Mouse (Mus musculus) limb, embryonic 12.5 days (tissue): ENCODE measurements around the gene Pilrb1. TPM values are rescaled to one million over a fixed set of nuclear protein-coding genes. Genes with fewer than 3 reads are reported as not detected.
"Not testable (repeated sequence)": the region's sequence is repeated elsewhere in the genome, so short reads cannot be mapped to it uniquely, and the experiment has no call there.

ENCODE experiments used
- ATAC-seq: fragments of 200-750 bp; cut with Nextera tagmentation; 2 replicates; pipeline ENCODE4 v1.8.0; 2017; ENCODE audit warnings: low read depth, moderate TSS enrichment; ENCODE audit not compliant: insufficient number of reproducible peaks, insufficient read depth, low FRiP score, low TSS enrichment
- H3K27ac ChIP-seq: fragments of 300-500 bp; sonication (generic); 2 replicates; pipeline ENCODE4 v1.5.1; 2016; ENCODE audit warnings: mild to moderate bottlenecking, moderate library complexity
- H3K27me3 ChIP-seq: fragments of 300-500 bp; sonication (generic); 2 replicates; pipeline ENCODE4 v1.6.1; 2016; ENCODE audit warnings: mild to moderate bottlenecking, moderate library complexity
- H3K36me3 ChIP-seq: fragments of 300-500 bp; sonication (generic); 2 replicates; pipeline ENCODE4 v1.6.1; 2016; ENCODE audit warnings: mild to moderate bottlenecking, moderate library complexity
- H3K4me1 ChIP-seq: fragments of 300-500 bp; sonication (generic); replicated peaks from 2 replicates; pipeline ENCODE4 v1.6.1; 2016
- H3K4me2 ChIP-seq: fragments of 300-500 bp; sonication (generic); 2 replicates; pipeline ENCODE4 v1.6.1; 2016; ENCODE audit warnings: mild to moderate bottlenecking, moderate library complexity
- H3K4me3 ChIP-seq: fragments of 300-500 bp; sonication (generic); replicated peaks from 2 replicates; pipeline ENCODE4 v1.5.1; 2016; ENCODE audit warnings: mild to moderate bottlenecking
- H3K9ac ChIP-seq: fragments of 300-500 bp; sonication (generic); replicated peaks from 2 replicates; pipeline ENCODE4 v1.6.1; 2016; ENCODE audit warnings: mild to moderate bottlenecking, moderate library complexity
- H3K9me3 ChIP-seq: fragments of 300-500 bp; sonication (generic); 2 replicates; pipeline ENCODE4 v1.6.1; 2016; ENCODE audit warnings: mild to moderate bottlenecking, moderate library complexity
- WGBS: fragments of 180-500 bp; shearing (Covaris S2); methylation state at CpG from one replicate; pipeline ENCODE4 v1.1.7; 2016; 5-methylcytosine and 5-hydroxymethylcytosine counted together
- polyA plus RNA-seq: library from polyadenylated mRNA; unstranded; fragments of >200 nt; fragmentation: Nextera tagmentation; extraction: Ambion mirVana; gene quantifications from 2 replicates; pipeline ENCODE4 v1.2.1, GENCODE M21; 2016

Gene Pilrb1
- polyA plus RNA-seq, result not detected in 2 replicates

- not testable (repeated sequence) for H3K9me3 ChIP-seq, H3K9ac ChIP-seq, H3K36me3 ChIP-seq, H3K27ac ChIP-seq, ATAC-seq, H3K4me1 ChIP-seq, H3K4me2 ChIP-seq, H3K27me3 ChIP-seq, H3K4me3 ChIP-seq
- WGBS, result 68% methylated on average over 2 of the region's 2 CpGs
These were observed at the start of gene Pilrb1 for GRCm38 (mm10) chr5:137857960-137858710. Pilrb1 (minus strand) TSS chr5:137858106.

- no peak overlapping the region for H3K4me3 ChIP-seq
- H3K27ac ChIP-seq, result no peak overlapping the region
- H3K4me1 ChIP-seq, result no peaks in the 10 kb centered on the region
- 0 out of 2 replicates have a peak, but pooled peaks cover 4% of the 10 kb centered on the region for H3K27me3 ChIP-seq
- H3K4me2 ChIP-seq, result no peak overlapping the region
- 70% methylated on average over 1 of the region's 1 CpGs for WGBS
- no peaks in the 10 kb centered on the region for H3K36me3 ChIP-seq
- H3K9ac ChIP-seq, result no peak overlapping the region
- ATAC-seq, result no peak
- H3K9me3 ChIP-seq, result no peaks in the 10 kb centered on the region
These were observed 39.9 kb upstream of the Pilrb1 start for GRCm38 (mm10) chr5:137897812-137898211.

GRCm38 (mm10) chr5:137892954-137893353, 35.0 kb upstream of the Pilrb1 start:
- Histone ChIP-seq H3K9me3 (no peaks in the 10 kb centered on the region), H3K9ac (no peak overlapping the region), H3K36me3 (no peaks in the 10 kb centered on the region), H3K27ac (no peak overlapping the region), H3K4me3 (no peak overlapping the region), H3K27me3 (0 out of 2 replicates have a peak, but pooled peaks cover 4% of the 10 kb centered on the region), H3K4me1 (no peaks in the 10 kb centered on the region), H3K4me2 (no peak overlapping the region)
- 74% methylated on average over 1 of the region's 1 CpGs for WGBS
- no peak for ATAC-seq

GRCm38 (mm10) chr5:137887666-137888065, 29.8 kb upstream of the Pilrb1 start:
- no peaks in the 10 kb centered on the region for H3K27me3 ChIP-seq
- no peak overlapping the region for H3K4me3 ChIP-seq
- no peak for ATAC-seq
- H3K9ac ChIP-seq, result no peak overlapping the region
- H3K9me3 ChIP-seq, result no peaks in the 10 kb centered on the region
- 83% methylated on average over 1 of the region's 1 CpGs for WGBS
- H3K4me2 ChIP-seq, result no peak overlapping the region
- H3K27ac ChIP-seq, result no peak overlapping the region
- no peaks in the 10 kb centered on the region for H3K36me3 ChIP-seq
- no peaks in the 10 kb centered on the region for H3K4me1 ChIP-seq

- H3K9ac ChIP-seq, result no peak overlapping the region
- no peak overlapping the region for H3K27ac ChIP-seq
- no peak for ATAC-seq
- WGBS, result 16% methylated on average over 2 of the region's 2 CpGs
- H3K9me3 ChIP-seq, result no peaks in the 10 kb centered on the region
- H3K4me3 ChIP-seq, result no peak overlapping the region
- no peaks in the 10 kb centered on the region for H3K27me3 ChIP-seq
- H3K4me2 ChIP-seq, result no peak overlapping the region
- H3K4me1 ChIP-seq, result no peaks in the 10 kb centered on the region
- H3K36me3 ChIP-seq, result no peaks in the 10 kb centered on the region
These were observed 28.0 kb upstream of the Pilrb1 start for GRCm38 (mm10) chr5:137885894-137886293.

GRCm38 (mm10) chr5:137883345-137883744, 25.4 kb upstream of the Pilrb1 start:
- Histone ChIP-seq H3K4me1 (no peaks in the 10 kb centered on the region), H3K4me3 (no peak overlapping the region), H3K27me3 (no peaks in the 10 kb centered on the region), H3K9me3 (no peaks in the 10 kb centered on the region), H3K36me3 (no peaks in the 10 kb centered on the region), H3K4me2 (no peak overlapping the region), H3K27ac (no peak overlapping the region), H3K9ac (no peak overlapping the region)
- no peak for ATAC-seq
- 97% methylated on average over 3 of the region's 3 CpGs for WGBS

- Histone ChIP-seq H3K4me1 (no peaks in the 10 kb centered on the region), H3K4me2 (no peak overlapping the region), H3K9ac (no peak overlapping the region), H3K27ac (no peak overlapping the region), H3K9me3 (no peaks in the 10 kb centered on the region), H3K27me3 (no peaks in the 10 kb centered on the region), H3K4me3 (no peak overlapping the region), H3K36me3 (no peaks in the 10 kb centered on the region)
- WGBS, result 82% methylated on average over 4 of the region's 4 CpGs
- no peak for ATAC-seq
These were observed 25.0 kb upstream of the Pilrb1 start for GRCm38 (mm10) chr5:137882922-137883321.

GRCm38 (mm10) chr5:137877860-137878259, 20.0 kb upstream of the Pilrb1 start:
- WGBS, result 51% methylated on average over 2 of the region's 2 CpGs
- Histone ChIP-seq H3K4me3 (no peak overlapping the region), H3K4me2 (no peak overlapping the region), H3K9ac (no peak overlapping the region), H3K27me3 (no peaks in the 10 kb centered on the region), H3K36me3 (no peaks in the 10 kb centered on the region), H3K9me3 (no peaks in the 10 kb centered on the region), H3K4me1 (no peaks in the 10 kb centered on the region), H3K27ac (no peak overlapping the region)
- no peak for ATAC-seq

GRCm38 (mm10) chr5:137875054-137875453, 17.1 kb upstream of the Pilrb1 start:
- H3K27ac ChIP-seq, result no peak overlapping the region

GRCm38 (mm10) chr5:137872381-137872702, 14.4 kb upstream of the Pilrb1 start:
- H3K27ac ChIP-seq, H3K9ac ChIP-seq, H3K4me1 ChIP-seq, H3K4me2 ChIP-seq, H3K36me3 ChIP-seq, H3K27me3 ChIP-seq, ATAC-seq, H3K9me3 ChIP-seq, H3K4me3 ChIP-seq: not testable (repeated sequence)
- 41% methylated on average over 1 of the region's 1 CpGs for WGBS

More at GRCm38 (mm10) chr5:137875054-137875453, 17.1 kb upstream of the Pilrb1 start:
- Histone ChIP-seq H3K27me3 (no peaks in the 10 kb centered on the region), H3K4me2 (no peak overlapping the region), H3K4me3 (no peak overlapping the region), H3K9me3 (no peaks in the 10 kb centered on the region), H3K4me1 (no peaks in the 10 kb centered on the region), H3K36me3 (no peaks in the 10 kb centered on the region), H3K9ac (no peak overlapping the region)
- ATAC-seq, result no peak
- WGBS, result 87% methylated on average over 2 of the region's 2 CpGs

- 66% methylated on average over 3 of the region's 3 CpGs for WGBS
- not testable (repeated sequence) for H3K27ac ChIP-seq, ATAC-seq, H3K4me3 ChIP-seq, H3K4me1 ChIP-seq, H3K36me3 ChIP-seq, H3K9ac ChIP-seq, H3K27me3 ChIP-seq, H3K4me2 ChIP-seq, H3K9me3 ChIP-seq
These were observed 13.9 kb upstream of the Pilrb1 start, which contains the start of gene Pilrb2 for GRCm38 (mm10) chr5:137871644-137872380. Pilrb2 (minus strand) TSS chr5:137871815.
